Mouse (Mus musculus) gastrocnemius, postnatal 36 days (tissue): ENCODE data around the gene Zfp277. TPM values are rescaled to one million over a fixed set of nuclear protein-coding genes. Genes with fewer than 3 reads are reported as not detected.

Experiments used
- DNase-seq, 2 experiments: peaks; one replicate each; pipeline ENCODE4 v3.0.0; 2022
- intact Hi-C: fragments of 180-260 bp; cut with DNase I; formaldehyde crosslinking; loops from one replicate; pipeline ENCODE4 v1.15.1; 2025
- total RNA-seq, 2 experiments: library from RNA; stranded (reverse); gene quantifications; 2 replicates each; pipeline ENCODE4 v1.2.3; 2021

Gene Zfp277
- total RNA-seq, 2 experiments from 2014 or later: 6.8 to 9.4 TPM

GRCm38 (mm10) chr12:40381173-40381801, 64.4 kb downstream of the Zfp277 start:
- intact Hi-C loops: no loop called here
- DNase-seq: no peak

- no peak for DNase-seq
- intact Hi-C loops: no loop called here
Observed at GRCm38 (mm10) chr12:40379538-40379923, 66.2 kb downstream of the Zfp277 start.

- DNase-seq: no peak
- intact Hi-C loops: no loop called here
Observed at GRCm38 (mm10) chr12:40378621-40379537, 66.8 kb downstream of the Zfp277 start.

- no peak for DNase-seq
- intact Hi-C loops: no loop called here
Observed at GRCm38 (mm10) chr12:40351879-40352278, 93.8 kb downstream of the Zfp277 start.

GRCm38 (mm10) chr12:40348251-40348650, 97.5 kb downstream of the Zfp277 start:
- no peak for DNase-seq
- intact Hi-C loops: no loop called here

- intact Hi-C loops: no loop called here
- DNase-seq: no peak
Observed at GRCm38 (mm10) chr12:40347060-40347698, 98.5 kb downstream of the Zfp277 start.

GRCm38 (mm10) chr12:40341443-40341842, 104.3 kb downstream of the Zfp277 start:
- no peak for DNase-seq
- intact Hi-C loops: no loop called here

- DNase-seq: no peak
- intact Hi-C loops: no loop called here
Observed at GRCm38 (mm10) chr12:40335303-40335702, 110.4 kb downstream of the Zfp277 start.

GRCm38 (mm10) chr12:40331467-40331866, 114.2 kb downstream of the Zfp277 start:
- DNase-seq: no peak
- intact Hi-C loops: no loop called here

- intact Hi-C loops: no loop called here
- no peak for DNase-seq
Observed at GRCm38 (mm10) chr12:40327012-40327660, 118.6 kb downstream of the Zfp277 start.

- no peak for DNase-seq
- intact Hi-C loops: no loop called here
Observed at GRCm38 (mm10) chr12:40325582-40325981, 120.1 kb downstream of the Zfp277 start.

- DNase-seq: no peak
- intact Hi-C loops: no loop called here
Observed at GRCm38 (mm10) chr12:40324819-40325218, 120.9 kb downstream of the Zfp277 start.

GRCm38 (mm10) chr12:40315146-40315545, 130.6 kb downstream of the Zfp277 start:
- intact Hi-C loops: no loop called here
- no peak for DNase-seq

- DNase-seq: no peak
- intact Hi-C loops: no loop called here
Observed at GRCm38 (mm10) chr12:40303960-40304359, 141.7 kb downstream of the Zfp277 start.

- no peak for DNase-seq
- intact Hi-C loops: no loop called here
Observed at GRCm38 (mm10) chr12:40298636-40299035, 147.1 kb downstream of the Zfp277 start.

GRCm38 (mm10) chr12:40286539-40286938, 159.2 kb downstream of the Zfp277 start:
- intact Hi-C loops: no loop called here
- no peak for DNase-seq

- intact Hi-C loops: no loop called here
- no peak for DNase-seq
Observed at GRCm38 (mm10) chr12:40280596-40281325, 164.9 kb downstream of the Zfp277 start.

- no peak for DNase-seq
- intact Hi-C loops: no loop called here
Observed at GRCm38 (mm10) chr12:40277581-40277980, 168.1 kb downstream of the Zfp277 start.

GRCm38 (mm10) chr12:40274931-40275330, 170.8 kb downstream of the Zfp277 start:
- intact Hi-C loops: no loop called here
- no peak for DNase-seq

GRCm38 (mm10) chr12:40273339-40273738, 172.4 kb downstream of the Zfp277 start:
- intact Hi-C loops: no loop called here
- no peak for DNase-seq
